ENCODE assay signal across 29 mouse cellular contexts in the genomic region with DNA sequence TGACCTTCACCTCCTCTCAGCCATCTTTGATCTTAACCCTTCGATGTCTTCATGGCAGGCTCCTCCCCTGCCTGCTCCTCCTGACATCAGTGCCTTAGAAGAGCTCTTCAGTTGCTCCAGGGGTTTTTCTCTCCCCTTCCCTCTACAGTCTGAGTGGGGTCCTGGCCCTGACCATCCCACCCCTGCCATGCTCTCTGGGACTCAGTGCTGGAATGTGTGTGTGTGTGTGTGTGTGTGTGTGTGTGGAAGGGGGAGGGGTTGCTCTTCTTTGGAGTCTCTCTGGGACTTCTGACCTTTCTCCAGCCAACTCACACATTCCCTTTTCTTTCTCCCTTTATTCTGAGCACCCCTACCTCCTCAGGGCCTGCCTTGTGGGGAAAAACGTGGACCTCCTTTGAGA.
A peak's percentile ranks its signal among the peaks of the same experiment; 100 is the strongest.
DNase-seq lines count a peak whose midpoint lies in the region; ATAC-seq lines count a peak whose summit lies in the region.
"Had no signal": no experiment of that assay in that cellular context is flagged by ENCODE, and none has a peak within 500 bp of the region (broad histone marks: within the 10 kb centered on the region; RNA-seq: fewer than 3 reads in every experiment).

No protein-coding gene starts in this region.

- 0 out of 2 replicates have a peak, but pooled peaks have one; percentile 30 for ATAC-seq in kidney, embryonic 14.5 days (ENCODE audit: low FRiP score, low TSS enrichment)
- ATAC-seq: forebrain, embryonic 14.5 days; intestine, postnatal 0 days had no signal

- peaks cover 18% of the 10 kb centered on the region for H3K4me1 ChIP-seq in kidney, embryonic 14.5 days (ENCODE audit: control insufficient read depth, insufficient read depth, low read length)
- H3K4me1 ChIP-seq in limb, embryonic 10.5 days = peaks cover 69% of the 10 kb centered on the region

- H3K9ac ChIP-seq in kidney, embryonic 14.5 days (ENCODE audit: low read depth, low read length) = no peak overlapping the region
- H3K9ac ChIP-seq: embryonic facial prominence, embryonic 15.5 days; heart, embryonic 15.5 days; limb, embryonic 15.5 days; liver, embryonic 14.5 days; lung, embryonic 14.5 days; midbrain, embryonic 12.5 days had no signal

- peak; percentile 4 for DNase-seq in gastrocnemius, postnatal 25 days
- no peak for DNase-seq in gastrocnemius, postnatal 36 days
- DNase-seq in kidney, adult 9 months = no peak
- DNase-seq in R1 (ENCODE audit: low read depth, low spot score) = peak; percentile 61
- no peak for DNase-seq in limb, embryonic 10.5 days (ENCODE audit: low spot score)
- no peak for DNase-seq in left cerebral cortex, adult 8-10 months (ENCODE audit: low spot score in 2 of 2)
- DNase-seq: adrenal gland, postnatal 25 days; B cell, adult 2 months; cerebellum, adult 11-12 months; cerebellum, adult 9-11 months; heart, postnatal 36 days; kidney, postnatal 25 days; left cerebral cortex, postnatal 4 days; lung, embryonic 14.5 days; lung, postnatal 14 days; thymus, adult 2 months; thymus, postnatal 36 days had no signal

- no peak overlapping the region for H3K4me2 ChIP-seq in kidney, embryonic 14.5 days (replicated peaks; ENCODE audit: low read depth, low read length)
- H3K4me2 ChIP-seq: embryonic facial prominence, embryonic 15.5 days; heart, embryonic 15.5 days; hindbrain, embryonic 14.5 days; kidney, embryonic 15.5 days; limb, embryonic 15.5 days; lung, embryonic 14.5 days; midbrain, embryonic 12.5 days; neural tube, embryonic 13.5 days had no signal

- no peaks in the 10 kb centered on the region for H3K36me3 ChIP-seq in kidney, embryonic 14.5 days (ENCODE audit: control insufficient read depth, insufficient read depth, low read length)
- H3K36me3 ChIP-seq in limb, embryonic 10.5 days = no peaks in the 10 kb centered on the region
- H3K36me3 ChIP-seq: embryonic facial prominence, embryonic 15.5 days; heart, embryonic 15.5 days; kidney, embryonic 15.5 days; midbrain, embryonic 12.5 days; neural tube, embryonic 13.5 days had no signal

- no peaks in the 10 kb centered on the region for H3K27me3 ChIP-seq in kidney, embryonic 14.5 days (ENCODE audit: control insufficient read depth, insufficient read depth, low read length)
- no peaks in the 10 kb centered on the region; the same call in 1 of the 2 replicates for H3K27me3 ChIP-seq in limb, embryonic 10.5 days (ENCODE audit: low read depth, poor library complexity, severe bottlenecking)
- H3K27me3 ChIP-seq: embryonic facial prominence, embryonic 15.5 days; heart, embryonic 15.5 days; kidney, embryonic 15.5 days; limb, embryonic 15.5 days; neural tube, embryonic 13.5 days had no signal

- no peaks in the 10 kb centered on the region for H3K9me3 ChIP-seq in kidney, embryonic 14.5 days (ENCODE audit: control insufficient read depth, low read length)
- H3K9me3 ChIP-seq in limb, embryonic 10.5 days (replicated peaks) = no peaks in the 10 kb centered on the region
- H3K9me3 ChIP-seq: embryonic facial prominence, embryonic 15.5 days; G1E; heart, embryonic 15.5 days; kidney, embryonic 15.5 days; limb, embryonic 15.5 days; midbrain, embryonic 12.5 days; neural tube, embryonic 13.5 days had no signal

- intact Hi-C loops in gastrocnemius, postnatal 36 days (cut with DNase I) = no loop called here

- no peak overlapping the region for H3K4me3 ChIP-seq in kidney, embryonic 14.5 days (ENCODE audit: low read length)
- H3K4me3 ChIP-seq in limb, embryonic 10.5 days = no peak overlapping the region
- H3K4me3 ChIP-seq: embryonic facial prominence, embryonic 15.5 days; heart, embryonic 15.5 days; kidney, embryonic 15.5 days; limb, embryonic 15.5 days; midbrain, embryonic 12.5 days; neural tube, embryonic 13.5 days had no signal

- WGBS in kidney, embryonic 14.5 days = 7% methylated on average over 2 of the region's 2 CpGs
- WGBS in limb, embryonic 10.5 days = 14% methylated on average over 2 of the region's 2 CpGs

- H3K27ac ChIP-seq in kidney, embryonic 14.5 days (ENCODE audit: low read depth, low read length) = no peak overlapping the region
- H3K27ac ChIP-seq in limb, embryonic 10.5 days = peak overlapping the region; percentile 61
- H3K27ac ChIP-seq: liver, embryonic 14.5 days; midbrain, embryonic 12.5 days had no signal

Comparison
In these comparisons a context has a peak if more than half of its experiments do, and no peak if none do; other contexts are left out.
1. DNase-seq: peak in gastrocnemius, postnatal 25 days (single experiment) and R1 (single experiment); none in gastrocnemius, postnatal 36 days (0 of 2), kidney, adult 9 months (single experiment), limb, embryonic 10.5 days (single experiment) and left cerebral cortex, adult 8-10 months (0 of 2).